Mouse (Mus musculus): Measurements from ENCODE around the gene Tspan14. TPM values are rescaled to one million over a fixed set of nuclear protein-coding genes. Genes with fewer than 3 reads are reported as not detected.

Tspan14 gene
- polyA plus RNA-seq, 1 experiment from 2014 or later: 109 TPM

GRCm38 (mm10) chr14:41001576-41001975, 35.0 kb upstream of the Tspan14 start:
- Histone ChIP-seq H3K9ac (no peak overlapping the region), H3K27ac (no peak overlapping the region), H3K4me3 (replicated peaks) (no peak overlapping the region), H3K27me3 (no peaks in the 10 kb centered on the region), H3K4me1 (peaks cover 35% of the 10 kb centered on the region), H3K4me2 (no peak overlapping the region), H3K36me3 (peaks cover 25% of the 10 kb centered on the region), H3K9me3 (replicated peaks) (no peaks in the 10 kb centered on the region)
- WGBS: 81% methylated on average over 5 of the region's 5 CpGs
- ATAC-seq (replicated peaks; ENCODE audit: low FRiP score): no peak

GRCm38 (mm10) chr14:41000801-41001200, 34.2 kb upstream of the Tspan14 start:
- no peak overlapping the region for H3K4me3 ChIP-seq (replicated peaks)
- peaks cover 27% of the 10 kb centered on the region for H3K4me1 ChIP-seq
- no peak overlapping the region for H3K4me2 ChIP-seq
- no peak for ATAC-seq (replicated peaks; ENCODE audit: low FRiP score)
- H3K36me3 ChIP-seq: peaks cover 29% of the 10 kb centered on the region
- H3K9ac ChIP-seq: no peak overlapping the region
- H3K27me3 ChIP-seq: no peaks in the 10 kb centered on the region
- no peak overlapping the region for H3K27ac ChIP-seq
- 50% methylated on average over 4 of the region's 4 CpGs for WGBS
- H3K9me3 ChIP-seq (replicated peaks): no peaks in the 10 kb centered on the region

GRCm38 (mm10) chr14:40999904-41000645, 33.5 kb upstream of the Tspan14 start:
- peak; percentile 35 for ATAC-seq (replicated peaks; ENCODE audit: low FRiP score)
- no peaks in the 10 kb centered on the region for H3K27me3 ChIP-seq
- H3K4me3 ChIP-seq (replicated peaks): no peak overlapping the region
- no peak overlapping the region for H3K4me2 ChIP-seq
- WGBS: 74% methylated on average over 7 of the region's 7 CpGs
- peaks cover 26% of the 10 kb centered on the region for H3K4me1 ChIP-seq
- peak overlapping the region; percentile 22; the same call in 1 of the 2 replicates for H3K27ac ChIP-seq
- peaks cover 29% of the 10 kb centered on the region for H3K36me3 ChIP-seq
- H3K9me3 ChIP-seq (replicated peaks): no peaks in the 10 kb centered on the region
- no peak overlapping the region for H3K9ac ChIP-seq

GRCm38 (mm10) chr14:40996171-40996570, 29.6 kb upstream of the Tspan14 start:
- no peak overlapping the region for H3K4me2 ChIP-seq
- peaks cover 12% of the 10 kb centered on the region for H3K4me1 ChIP-seq
- 83% methylated on average over 3 of the region's 3 CpGs for WGBS
- H3K36me3 ChIP-seq: peaks cover 46% of the 10 kb centered on the region
- H3K4me3 ChIP-seq (replicated peaks): no peak overlapping the region
- no peak overlapping the region for H3K9ac ChIP-seq
- no peak for ATAC-seq (replicated peaks; ENCODE audit: low FRiP score)
- no peak overlapping the region for H3K27ac ChIP-seq
- no peaks in the 10 kb centered on the region for H3K9me3 ChIP-seq (replicated peaks)
- H3K27me3 ChIP-seq: no peaks in the 10 kb centered on the region

GRCm38 (mm10) chr14:40992464-40992863, 25.9 kb upstream of the Tspan14 start:
- H3K4me2 ChIP-seq: no peak overlapping the region
- no peaks in the 10 kb centered on the region for H3K9me3 ChIP-seq (replicated peaks)
- no peak for ATAC-seq (replicated peaks; ENCODE audit: low FRiP score)
- H3K4me3 ChIP-seq (replicated peaks): no peak overlapping the region
- 0 out of 2 replicates have a peak, but pooled peaks cover 7% of the 10 kb centered on the region for H3K4me1 ChIP-seq
- 80% methylated on average over 6 of the region's 6 CpGs for WGBS
- peaks cover 28% of the 10 kb centered on the region for H3K36me3 ChIP-seq
- H3K27ac ChIP-seq: no peak overlapping the region
- H3K9ac ChIP-seq: no peak overlapping the region
- no peaks in the 10 kb centered on the region for H3K27me3 ChIP-seq

GRCm38 (mm10) chr14:40988780-40989179, 22.2 kb upstream of the Tspan14 start:
- 0 out of 2 replicates have a peak, but pooled peaks cover 3% of the 10 kb centered on the region for H3K4me1 ChIP-seq
- no peak overlapping the region for H3K4me3 ChIP-seq (replicated peaks)
- no peak overlapping the region for H3K9ac ChIP-seq
- H3K27ac ChIP-seq: no peak overlapping the region
- no peak for ATAC-seq (replicated peaks; ENCODE audit: low FRiP score)
- no peaks in the 10 kb centered on the region for H3K27me3 ChIP-seq
- peaks cover 4% of the 10 kb centered on the region; the same call in 1 of the 2 replicates for H3K36me3 ChIP-seq
- H3K9me3 ChIP-seq (replicated peaks): no peaks in the 10 kb centered on the region
- WGBS: 85% methylated on average over 5 of the region's 5 CpGs
- no peak overlapping the region for H3K4me2 ChIP-seq

- no peak overlapping the region for H3K4me2 ChIP-seq
- 79% methylated on average over 2 of the region's 2 CpGs for WGBS
- H3K4me1 ChIP-seq: 0 out of 2 replicates have a peak, but pooled peaks cover under 1% of the 10 kb centered on the region
- no peak overlapping the region for H3K27ac ChIP-seq
- no peak overlapping the region for H3K9ac ChIP-seq
- no peaks in the 10 kb centered on the region for H3K27me3 ChIP-seq
- no peaks in the 10 kb centered on the region for H3K36me3 ChIP-seq
- no peak for ATAC-seq (replicated peaks; ENCODE audit: low FRiP score)
- no peak overlapping the region for H3K4me3 ChIP-seq (replicated peaks)
- H3K9me3 ChIP-seq (replicated peaks): no peaks in the 10 kb centered on the region
Observed at GRCm38 (mm10) chr14:40987184-40987583, 20.6 kb upstream of the Tspan14 start.

GRCm38 (mm10) chr14:40985635-40986034, 19.0 kb upstream of the Tspan14 start:
- Histone ChIP-seq H3K9ac (no peak overlapping the region), H3K4me2 (no peak overlapping the region), H3K4me3 (replicated peaks) (no peak overlapping the region), H3K9me3 (replicated peaks) (no peaks in the 10 kb centered on the region), H3K36me3 (no peaks in the 10 kb centered on the region), H3K27me3 (no peaks in the 10 kb centered on the region), H3K4me1 (no peaks in the 10 kb centered on the region), H3K27ac (no peak overlapping the region)
- no peak for ATAC-seq (replicated peaks; ENCODE audit: low FRiP score)
- 76% methylated on average over 4 of the region's 4 CpGs for WGBS

GRCm38 (mm10) chr14:40979723-40980122, 13.1 kb upstream of the Tspan14 start:
- ATAC-seq (replicated peaks; ENCODE audit: low FRiP score): no peak
- no peaks in the 10 kb centered on the region for H3K27me3 ChIP-seq
- WGBS: 63% methylated on average over 1 of the region's 1 CpGs
- H3K9ac ChIP-seq: no peak overlapping the region
- H3K9me3 ChIP-seq (replicated peaks): no peaks in the 10 kb centered on the region
- H3K4me2 ChIP-seq: no peak overlapping the region
- 0 out of 2 replicates have a peak, but pooled peaks cover 4% of the 10 kb centered on the region for H3K4me1 ChIP-seq
- H3K4me3 ChIP-seq (replicated peaks): no peak overlapping the region
- no peaks in the 10 kb centered on the region for H3K36me3 ChIP-seq
- no peak overlapping the region for H3K27ac ChIP-seq

- ATAC-seq (replicated peaks; ENCODE audit: low FRiP score): peak; percentile 92
- Histone ChIP-seq H3K9me3 (replicated peaks) (no peaks in the 10 kb centered on the region), H3K4me2 (no peak overlapping the region), H3K4me1 (0 out of 2 replicates have a peak, but pooled peaks cover 4% of the 10 kb centered on the region), H3K9ac (no peak overlapping the region), H3K36me3 (no peaks in the 10 kb centered on the region), H3K27ac (no peak overlapping the region), H3K27me3 (no peaks in the 10 kb centered on the region), H3K4me3 (replicated peaks) (no peak overlapping the region)
- 51% methylated on average over 4 of the region's 4 CpGs for WGBS
Observed at GRCm38 (mm10) chr14:40979002-40979401, 12.4 kb upstream of the Tspan14 start.

GRCm38 (mm10) chr14:40975127-40975721, 8.6 kb upstream of the Tspan14 start:
- Histone ChIP-seq H3K27me3 (no peaks in the 10 kb centered on the region), H3K4me3 (replicated peaks) (no peak overlapping the region), H3K27ac (no peak overlapping the region), H3K9me3 (replicated peaks) (no peaks in the 10 kb centered on the region), H3K4me1 (0 out of 2 replicates have a peak, but pooled peaks cover 4% of the 10 kb centered on the region), H3K4me2 (no peak overlapping the region), H3K36me3 (no peaks in the 10 kb centered on the region), H3K9ac (no peak overlapping the region)
- peak; percentile 72 for ATAC-seq (replicated peaks; ENCODE audit: low FRiP score)
- WGBS: 75% methylated on average over 6 of the region's 6 CpGs

GRCm38 (mm10) chr14:40968051-40968450, 1.4 kb upstream of the Tspan14 start:
- 90% methylated on average over 2 of the region's 2 CpGs for WGBS
- no peak for ATAC-seq (replicated peaks; ENCODE audit: low FRiP score)
- Histone ChIP-seq H3K27ac (no peak overlapping the region), H3K9ac (0 out of 2 replicates have a peak overlapping the region, but pooled peaks have one; percentile 51), H3K4me2 (peak overlapping the region; percentile 75), H3K27me3 (no peaks in the 10 kb centered on the region), H3K4me1 (peaks cover 36% of the 10 kb centered on the region), H3K4me3 (replicated peaks) (peak overlapping the region; percentile 87; the same call in 1 of the 2 replicates), H3K9me3 (replicated peaks) (no peaks in the 10 kb centered on the region), H3K36me3 (no peaks in the 10 kb centered on the region)

All from kidney, embryonic 15.5 days (tissue).